Mouse (Mus musculus) heart, adult 18-20 months (tissue): ENCODE measurements at regions not wholly inside any gene's neighbourhood (a gene's known extent, or its start where the extent isn't known, plus 50 kb on each side); places are given as distances from the start of the nearest gene placed in this dataset.

Experiments
- DNase-seq, 2 experiments: peaks; one replicate each; pipeline ENCODE4 v3.0.0; 2021 to 2022; ENCODE audit warnings: mixed read lengths in 1 of 2

GRCm38 (mm10) chr9:13905086-13905669, 77.7 kb downstream of the Fam76b start:
- DNase-seq = no peak

GRCm38 (mm10) chr9:13906736-13907135, 79.2 kb downstream of the Fam76b start:
- DNase-seq = no peak

- DNase-seq = no peak
These were observed 82.1 kb downstream of the Fam76b start for GRCm38 (mm10) chr9:13909604-13910003.

GRCm38 (mm10) chr9:13910091-13910490, 82.6 kb downstream of the Fam76b start:
- peak in 1 of 2 experiments; percentile 17 for DNase-seq

- no peak for DNase-seq
These were observed 85.9 kb downstream of the Fam76b start for GRCm38 (mm10) chr9:13913459-13913858.

GRCm38 (mm10) chr9:13914131-13914530, 86.6 kb downstream of the Fam76b start:
- DNase-seq = no peak

- DNase-seq = no peak
These were observed 87.3 kb downstream of the Fam76b start for GRCm38 (mm10) chr9:13914847-13915246.

- DNase-seq = no peak
These were observed 89.3 kb downstream of the Fam76b start for GRCm38 (mm10) chr9:13916837-13917236.

GRCm38 (mm10) chr9:13918606-13919202, 91.2 kb downstream of the Fam76b start:
- no peak for DNase-seq

- DNase-seq = no peak
These were observed 92.4 kb downstream of the Fam76b start for GRCm38 (mm10) chr9:13919739-13920410.

- no peak for DNase-seq
These were observed 93.1 kb downstream of the Fam76b start for GRCm38 (mm10) chr9:13920623-13921022.

- no peak for DNase-seq
These were observed 104.5 kb downstream of the Fam76b start for GRCm38 (mm10) chr9:13932001-13932508.

- DNase-seq = no peak
These were observed 105.9 kb downstream of the Fam76b start for GRCm38 (mm10) chr9:13933404-13933803.

- no peak for DNase-seq
These were observed 109.8 kb downstream of the Fam76b start for GRCm38 (mm10) chr9:13937301-13937700.

GRCm38 (mm10) chr9:13946519-13946918, 119.0 kb downstream of the Fam76b start:
- no peak for DNase-seq

- no peak for DNase-seq
These were observed 124.6 kb downstream of the Fam76b start for GRCm38 (mm10) chr9:13952157-13952556.

GRCm38 (mm10) chr9:13963140-13963763, 135.7 kb downstream of the Fam76b start:
- no peak for DNase-seq

- DNase-seq = no peak
These were observed 136.3 kb downstream of the Fam76b start for GRCm38 (mm10) chr9:13963796-13964195.

GRCm38 (mm10) chr9:13964256-13964655, 136.7 kb downstream of the Fam76b start:
- DNase-seq = no peak

GRCm38 (mm10) chr9:13966212-13966611, 138.7 kb downstream of the Fam76b start:
- DNase-seq = no peak

- peak; percentile 37 to 42 for DNase-seq
These were observed 141.7 kb downstream of the Fam76b start for GRCm38 (mm10) chr9:13969262-13969661.

GRCm38 (mm10) chr9:13973600-13973999, 146.1 kb downstream of the Fam76b start:
- no peak for DNase-seq

GRCm38 (mm10) chr9:13974870-13975269, 147.4 kb downstream of the Fam76b start:
- no peak for DNase-seq
